Mouse (Mus musculus): Measurements from ENCODE around the gene Tcf23. TPM values are rescaled to one million over a fixed set of nuclear protein-coding genes. Genes with fewer than 3 reads are reported as not detected.

Gene Tcf23
- polyA plus RNA-seq, 1 experiment: not detected

GRCm38 (mm10) chr5:30926073-30926472, 42.4 kb upstream of the Tcf23 start:
- Histone ChIP-seq H3K27ac (ENCODE audit: insufficient read depth, low read length) (no peak overlapping the region), H3K4me3 (ENCODE audit: insufficient read depth, low read length) (no peak overlapping the region), H3K4me1 (ENCODE audit: control insufficient read depth, insufficient read depth, low read length) (peaks cover 4% of the 10 kb centered on the region; the same call in 1 of the 2 replicates)
- no peak for TF ChIP-seq CTCF (IDR thresholded peaks at IDR 0.05; ENCODE audit: borderline replicate concordance, insufficient read depth, low read length)
- no peak for TF ChIP-seq POLR2A (IDR thresholded peaks at IDR 0.05; ENCODE audit: low read depth, low read length)

GRCm38 (mm10) chr5:30927945-30928529, 40.4 kb upstream of the Tcf23 start:
- H3K4me3 ChIP-seq (ENCODE audit: insufficient read depth, low read length): no peak overlapping the region
- no peak overlapping the region for H3K27ac ChIP-seq (ENCODE audit: insufficient read depth, low read length)
- 0 out of 2 replicates have a peak, but pooled peaks cover 2% of the 10 kb centered on the region for H3K4me1 ChIP-seq (ENCODE audit: control insufficient read depth, insufficient read depth, low read length)
- TF ChIP-seq POLR2A (IDR thresholded peaks at IDR 0.05; ENCODE audit: low read depth, low read length) (0 out of 2 replicates have a peak, but pooled peaks have one; percentile 5), CTCF (IDR thresholded peaks at IDR 0.05; ENCODE audit: borderline replicate concordance, insufficient read depth, low read length) (no peak)

GRCm38 (mm10) chr5:30930121-30930520, 38.3 kb upstream of the Tcf23 start:
- H3K4me3 ChIP-seq (ENCODE audit: insufficient read depth, low read length): no peak overlapping the region
- H3K4me1 ChIP-seq (ENCODE audit: control insufficient read depth, insufficient read depth, low read length): 0 out of 2 replicates have a peak, but pooled peaks cover 2% of the 10 kb centered on the region
- no peak for TF ChIP-seq POLR2A (IDR thresholded peaks at IDR 0.05; ENCODE audit: low read depth, low read length)
- TF ChIP-seq CTCF (IDR thresholded peaks at IDR 0.05; ENCODE audit: borderline replicate concordance, insufficient read depth, low read length): 0 out of 2 replicates have a peak, but pooled peaks have one; percentile 28
- H3K27ac ChIP-seq (ENCODE audit: insufficient read depth, low read length): no peak overlapping the region

DNA sequence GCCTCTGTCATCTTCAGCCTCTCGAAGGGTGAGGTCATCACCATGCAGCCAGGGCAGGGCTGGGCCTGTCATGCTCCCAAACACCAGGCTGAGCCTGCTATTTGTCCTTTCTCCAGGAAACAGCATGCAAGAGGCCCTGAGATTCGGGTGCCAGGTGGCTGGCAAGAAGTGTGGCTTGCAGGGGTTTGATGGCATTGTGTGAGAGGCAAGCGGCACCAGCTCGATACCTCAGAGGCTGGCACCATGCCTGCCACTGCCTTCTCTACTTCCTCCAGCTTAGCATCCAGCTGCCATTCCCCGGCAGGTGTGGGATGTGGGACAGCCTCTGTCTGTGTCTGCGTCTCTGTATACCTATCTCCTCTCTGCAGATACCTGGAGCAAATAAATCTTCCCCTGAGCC, 37.6 kb upstream of the Tcf23 start:
- Histone ChIP-seq H3K4me1 (ENCODE audit: control insufficient read depth, insufficient read depth, low read length) (0 out of 2 replicates have a peak, but pooled peaks cover 2% of the 10 kb centered on the region), H3K4me3 (ENCODE audit: insufficient read depth, low read length) (no peak overlapping the region), H3K27ac (ENCODE audit: insufficient read depth, low read length) (no peak overlapping the region)
- TF ChIP-seq CTCF (IDR thresholded peaks at IDR 0.05; ENCODE audit: borderline replicate concordance, insufficient read depth, low read length) (no peak), POLR2A (IDR thresholded peaks at IDR 0.05; ENCODE audit: low read depth, low read length) (no peak)

DNA sequence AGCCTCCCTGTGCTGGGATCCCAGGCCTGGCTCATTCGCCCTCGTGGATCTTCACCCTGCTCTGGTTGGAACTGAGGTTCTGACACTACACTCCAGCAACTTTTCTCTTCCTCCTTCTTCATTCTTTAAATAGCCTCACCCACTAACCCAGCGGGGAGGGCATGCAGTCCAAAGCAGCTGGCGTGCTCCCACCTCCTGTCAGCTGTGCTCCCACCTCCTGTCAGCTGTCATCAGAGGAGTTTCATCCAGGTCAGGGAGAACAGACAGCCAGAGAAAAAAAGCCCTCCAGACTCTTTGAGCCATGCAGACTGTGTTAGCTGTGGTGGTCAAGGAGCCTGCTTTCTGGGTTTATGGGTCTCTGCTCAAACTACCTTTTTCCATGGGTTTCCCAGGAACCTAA, 37.1 kb upstream of the Tcf23 start:
- no peak overlapping the region for H3K27ac ChIP-seq (ENCODE audit: insufficient read depth, low read length)
- 0 out of 2 replicates have a peak, but pooled peaks cover 2% of the 10 kb centered on the region for H3K4me1 ChIP-seq (ENCODE audit: control insufficient read depth, insufficient read depth, low read length)
- no peak overlapping the region for H3K4me3 ChIP-seq (ENCODE audit: insufficient read depth, low read length)
- TF ChIP-seq CTCF (IDR thresholded peaks at IDR 0.05; ENCODE audit: borderline replicate concordance, insufficient read depth, low read length) (no peak), POLR2A (IDR thresholded peaks at IDR 0.05; ENCODE audit: low read depth, low read length) (no peak)

DNA sequence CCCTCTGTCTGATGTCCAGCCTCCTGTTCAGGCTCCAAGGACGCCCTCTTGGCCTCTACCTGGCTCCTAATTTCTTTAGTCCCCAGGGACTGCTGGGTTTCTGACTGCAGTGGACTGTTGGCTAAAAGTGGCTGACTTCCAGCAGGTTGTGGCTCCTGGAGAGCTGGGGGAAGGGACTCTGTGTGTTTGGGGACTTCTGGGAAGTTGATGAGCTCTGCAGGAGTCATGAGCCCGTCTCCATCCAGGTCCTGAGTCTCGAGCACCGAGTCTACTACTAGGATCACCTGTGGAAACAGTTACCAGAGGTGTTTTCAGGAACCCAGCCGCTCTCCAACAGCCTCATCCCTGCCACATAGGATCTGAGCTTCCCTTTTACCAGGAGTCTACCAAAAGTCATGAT, 34.8 kb upstream of the Tcf23 start:
- no peak overlapping the region for H3K27ac ChIP-seq (ENCODE audit: insufficient read depth, low read length)
- no peak overlapping the region for H3K4me3 ChIP-seq (ENCODE audit: insufficient read depth, low read length)
- 0 out of 2 replicates have a peak, but pooled peaks cover 2% of the 10 kb centered on the region for H3K4me1 ChIP-seq (ENCODE audit: control insufficient read depth, insufficient read depth, low read length)
- TF ChIP-seq CTCF (IDR thresholded peaks at IDR 0.05; ENCODE audit: borderline replicate concordance, insufficient read depth, low read length): no peak
- no peak for TF ChIP-seq POLR2A (IDR thresholded peaks at IDR 0.05; ENCODE audit: low read depth, low read length)

DNA sequence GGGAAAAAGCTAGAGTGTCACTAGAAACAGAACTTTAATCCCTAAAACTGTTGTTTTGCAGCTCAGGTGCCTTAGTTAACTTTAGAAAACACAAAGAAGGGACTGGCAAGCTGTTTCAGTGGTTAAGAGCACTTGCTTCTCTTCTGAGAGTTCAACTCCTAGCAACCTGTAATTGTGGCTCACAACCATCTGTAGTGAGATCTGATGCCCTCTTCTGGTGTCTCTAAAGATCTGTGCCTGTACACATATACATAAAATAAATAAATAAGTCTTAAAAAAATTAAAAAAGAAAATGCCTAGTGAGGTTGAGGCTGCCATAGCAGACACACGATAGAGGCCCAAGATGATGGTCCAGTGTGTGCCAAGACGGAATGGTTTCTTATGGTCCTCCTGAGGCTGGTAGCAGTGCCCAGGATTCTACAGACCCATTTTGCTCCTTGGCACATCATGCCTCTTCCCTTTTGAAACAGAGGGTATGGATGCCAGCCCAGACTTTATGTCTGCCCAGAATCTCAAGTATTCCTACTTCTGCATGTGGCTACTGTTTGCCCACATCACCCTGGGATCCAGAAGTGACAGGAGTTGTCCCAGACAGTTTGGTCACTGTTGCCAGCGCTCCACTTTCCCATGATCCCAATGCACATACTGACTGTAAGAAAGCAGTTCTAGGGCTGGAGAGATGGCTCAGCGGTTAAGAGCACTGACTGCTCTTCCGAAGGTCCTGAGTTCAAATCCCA, 33.6 kb upstream of the Tcf23 start:
- no peak overlapping the region for H3K4me3 ChIP-seq (ENCODE audit: insufficient read depth, low read length)
- 0 out of 2 replicates have a peak, but pooled peaks cover 2% of the 10 kb centered on the region for H3K4me1 ChIP-seq (ENCODE audit: control insufficient read depth, insufficient read depth, low read length)
- no peak for TF ChIP-seq POLR2A (IDR thresholded peaks at IDR 0.05; ENCODE audit: low read depth, low read length)
- no peak for TF ChIP-seq CTCF (IDR thresholded peaks at IDR 0.05; ENCODE audit: borderline replicate concordance, insufficient read depth, low read length)
- no peak overlapping the region for H3K27ac ChIP-seq (ENCODE audit: insufficient read depth, low read length)

DNA sequence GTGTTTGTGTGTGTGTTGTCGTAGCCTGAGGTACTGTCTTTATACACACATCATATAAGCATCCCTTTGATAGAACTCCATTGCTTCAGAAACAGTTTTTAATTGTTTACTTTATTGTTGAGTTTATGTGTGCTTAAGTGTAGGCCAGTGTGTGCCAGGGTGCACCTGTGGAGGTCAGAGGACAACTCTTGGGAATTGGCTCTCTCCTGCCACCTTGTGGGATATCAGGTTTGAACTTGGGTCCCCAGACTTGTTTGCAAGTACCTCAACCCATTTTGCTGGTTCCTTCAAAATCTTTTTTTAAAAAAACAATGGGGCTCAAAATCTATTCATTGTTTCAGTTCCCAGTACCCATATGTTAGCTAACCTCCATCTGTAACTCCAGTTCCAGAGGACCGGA, 25.5 kb upstream of the Tcf23 start:
- no peak overlapping the region for H3K27ac ChIP-seq (ENCODE audit: insufficient read depth, low read length)
- peaks cover 3% of the 10 kb centered on the region; the same call in 1 of the 2 replicates for H3K4me1 ChIP-seq (ENCODE audit: control insufficient read depth, insufficient read depth, low read length)
- no peak overlapping the region for H3K4me3 ChIP-seq (ENCODE audit: insufficient read depth, low read length)
- no peak for TF ChIP-seq POLR2A (IDR thresholded peaks at IDR 0.05; ENCODE audit: low read depth, low read length)
- no peak for TF ChIP-seq CTCF (IDR thresholded peaks at IDR 0.05; ENCODE audit: borderline replicate concordance, insufficient read depth, low read length)

DNA sequence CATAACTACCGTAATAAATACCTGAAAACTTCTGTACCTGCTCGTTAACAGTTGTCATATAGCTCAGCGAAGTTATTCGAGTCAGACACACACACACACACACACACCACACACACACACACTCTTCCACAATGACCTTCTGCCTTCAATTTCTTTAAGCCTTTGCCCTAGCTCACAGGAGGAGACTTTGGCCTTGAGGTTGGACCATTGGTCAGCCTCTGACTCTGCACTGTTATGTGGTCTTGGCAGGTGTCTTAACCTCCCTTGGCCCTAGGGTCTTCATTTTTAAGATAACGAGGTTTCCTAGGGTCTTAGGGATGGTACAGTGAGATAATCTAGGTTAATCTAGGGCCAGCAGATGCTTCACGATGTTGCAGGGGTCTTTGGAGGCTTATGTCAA, 24.1 kb upstream of the Tcf23 start:
- Histone ChIP-seq H3K4me1 (ENCODE audit: control insufficient read depth, insufficient read depth, low read length) (peaks cover 3% of the 10 kb centered on the region; the same call in 1 of the 2 replicates), H3K4me3 (ENCODE audit: insufficient read depth, low read length) (no peak overlapping the region), H3K27ac (ENCODE audit: insufficient read depth, low read length) (no peak overlapping the region)
- TF ChIP-seq POLR2A (IDR thresholded peaks at IDR 0.05; ENCODE audit: low read depth, low read length) (no peak), CTCF (IDR thresholded peaks at IDR 0.05; ENCODE audit: borderline replicate concordance, insufficient read depth, low read length) (no peak)

Measured in embryonic fibroblast, embryonic 13.5 days (primary cell).